Mouse (Mus musculus): ENCODE results near the gene Adam10. TPM values are rescaled to one million over a fixed set of nuclear protein-coding genes. Genes with fewer than 3 reads are reported as not detected.

Gene Adam10
- total RNA-seq (2021), result 10 to 100 TPM; 56.1 to 56.4 TPM
- long read RNA-seq, experiment 1, full-length matches to known transcripts, result 19 of 24 reads
- long read RNA-seq, experiment 1, partial matches to known transcripts, result 2 of 24 reads
- long read RNA-seq, experiment 1, other reads (novel, unspliced or antisense), result 3 of 24 reads
- long read RNA-seq, experiment 2, full-length matches to known transcripts, result 18 of 26 reads
- long read RNA-seq, experiment 2, partial matches to known transcripts, result 7 of 26 reads
- long read RNA-seq, experiment 2, other reads (novel, unspliced or antisense), result 1 of 26 reads

DNA sequence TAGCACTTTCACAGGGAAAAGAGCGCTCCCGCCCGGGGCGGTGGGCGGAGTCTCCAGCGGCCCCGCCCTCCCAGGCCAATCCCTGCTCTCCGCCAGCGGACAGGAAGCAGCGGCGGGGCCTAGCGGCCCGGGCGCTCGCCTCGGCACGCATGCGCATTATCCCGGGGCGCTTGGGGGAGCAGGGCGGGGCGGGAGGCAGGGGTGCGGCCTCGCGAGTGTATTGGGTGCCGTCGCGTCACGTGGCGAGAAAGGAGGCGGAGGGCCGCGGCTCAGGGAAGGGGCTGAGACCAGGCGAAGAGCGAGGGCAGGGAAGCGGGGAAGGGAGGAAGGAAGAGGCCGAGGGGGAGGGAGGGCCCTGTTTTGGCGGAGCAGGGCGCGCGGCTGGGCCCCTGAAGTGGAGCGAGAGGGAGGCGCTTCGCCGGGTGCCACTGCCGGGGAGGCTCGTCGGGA, at the start of gene Adam10:
Adam10 (plus strand) TSS at position 316 of the 450 bp plus-strand sequence.
- peak; percentile 100 for DNase-seq
- intact Hi-C loops (cut with DNase I), result loop anchor here (2.0 to 10.0 kb wide), 3 partner anchors 22 to 394 kb away; partner anchors contain the start of genes Gm10642 and Mindy2

DNA sequence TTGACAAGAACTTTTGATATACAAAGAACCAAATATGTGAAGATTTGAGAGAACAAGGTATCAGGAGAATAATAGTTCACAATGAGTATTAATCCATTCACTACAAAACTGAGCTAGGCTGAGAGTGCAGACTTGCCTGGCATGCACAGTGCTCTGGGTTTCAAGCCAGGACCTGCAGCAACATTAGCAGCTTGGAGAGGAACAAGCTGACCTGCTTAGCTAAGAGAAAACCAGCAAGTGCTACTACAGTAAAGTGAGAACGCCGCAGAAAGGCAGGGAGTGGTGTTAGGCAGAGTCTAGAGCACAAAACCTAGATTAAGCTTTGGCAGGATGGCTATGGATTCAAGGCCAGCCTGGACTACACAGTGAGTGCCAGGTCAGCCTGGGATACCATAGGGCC, 49.1 kb upstream of the Adam10 start:
- peak in 1 of 2 experiments; percentile 16 for DNase-seq
- intact Hi-C loops (cut with DNase I), result no loop called here

DNA sequence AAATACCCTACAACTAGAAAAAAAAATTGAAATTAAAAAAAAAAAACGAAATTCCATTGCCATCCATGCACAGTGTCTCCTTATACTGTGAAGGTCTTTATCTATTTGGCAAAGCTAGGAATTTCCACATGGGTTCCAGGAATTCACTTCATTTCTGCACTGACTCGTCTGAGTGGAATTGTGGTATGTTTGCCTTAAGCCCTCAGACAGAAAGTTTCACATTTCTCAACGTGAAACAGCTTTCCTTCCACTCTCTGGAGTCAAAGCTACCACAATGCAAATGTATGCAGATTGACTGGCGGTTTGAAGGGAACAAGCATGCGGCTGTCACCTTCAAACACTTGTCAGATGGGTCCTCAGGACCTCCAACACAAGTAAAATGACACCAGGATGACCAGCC, 47.1 kb upstream of the Adam10 start:
- DNase-seq, result no peak
- intact Hi-C loops (cut with DNase I), result no loop called here

DNA sequence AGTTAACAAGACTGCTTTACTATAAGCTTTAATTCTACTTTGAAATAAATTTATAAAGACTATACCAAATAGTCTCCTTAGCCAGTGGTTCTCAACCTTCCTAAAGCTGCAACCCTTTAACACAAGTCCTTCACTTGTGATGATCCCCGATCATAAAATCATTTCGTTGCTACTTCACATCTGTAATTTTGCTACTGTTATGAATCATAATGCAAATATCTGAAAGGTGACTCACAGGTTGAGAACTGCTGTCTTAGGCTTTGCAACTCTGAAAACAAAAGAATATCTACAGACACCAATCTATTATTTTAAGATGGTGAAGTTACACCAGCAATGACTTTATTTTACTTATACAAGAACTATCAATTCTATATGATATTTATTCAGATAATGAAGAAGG, 42.0 kb upstream of the Adam10 start:
- intact Hi-C loops (cut with DNase I), result no loop called here
- DNase-seq, result no peak

DNA sequence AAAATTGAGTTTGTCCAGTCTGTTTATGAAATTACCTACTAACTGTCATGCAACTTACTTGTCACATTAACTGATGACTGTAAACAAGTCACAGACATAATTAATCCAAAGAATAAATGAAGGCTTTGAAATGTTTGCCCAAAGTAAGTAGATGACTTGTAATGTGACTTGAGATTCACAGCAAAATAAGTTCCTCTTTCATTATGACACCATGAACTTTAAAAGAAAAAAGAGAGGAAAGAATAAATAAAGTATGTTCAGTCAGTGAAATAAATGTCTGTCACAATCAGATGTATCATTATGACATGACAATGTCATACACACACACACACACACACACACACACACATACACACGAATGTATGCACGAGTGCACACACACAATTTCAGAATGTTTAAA, 28.5 kb upstream of the Adam10 start:
- intact Hi-C loops (cut with DNase I), result no loop called here

DNA sequence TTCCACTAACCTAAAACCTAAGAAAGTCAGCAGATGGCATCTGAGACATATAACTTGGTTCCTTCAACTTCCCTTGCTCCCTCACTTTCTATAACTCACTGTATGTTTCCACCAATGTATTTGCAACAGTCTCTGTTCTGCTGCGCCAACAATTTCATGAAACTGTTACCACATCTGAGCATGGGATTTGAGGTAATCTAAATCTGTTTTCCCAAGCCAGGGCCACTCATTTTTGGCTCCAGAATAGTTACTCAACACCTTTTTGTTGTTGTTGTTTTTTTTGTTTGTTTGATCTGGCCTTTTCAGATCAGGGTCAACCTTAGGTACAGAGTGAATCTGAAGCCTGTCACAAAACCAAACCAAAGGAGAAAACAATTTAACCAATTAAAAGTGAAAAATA, 27.8 kb upstream of the Adam10 start:
- DNase-seq, result no peak
- intact Hi-C loops (cut with DNase I), result no loop called here

More for the DNA sequence above, 28.5 kb upstream of the Adam10 start:
- no peak for DNase-seq

DNA sequence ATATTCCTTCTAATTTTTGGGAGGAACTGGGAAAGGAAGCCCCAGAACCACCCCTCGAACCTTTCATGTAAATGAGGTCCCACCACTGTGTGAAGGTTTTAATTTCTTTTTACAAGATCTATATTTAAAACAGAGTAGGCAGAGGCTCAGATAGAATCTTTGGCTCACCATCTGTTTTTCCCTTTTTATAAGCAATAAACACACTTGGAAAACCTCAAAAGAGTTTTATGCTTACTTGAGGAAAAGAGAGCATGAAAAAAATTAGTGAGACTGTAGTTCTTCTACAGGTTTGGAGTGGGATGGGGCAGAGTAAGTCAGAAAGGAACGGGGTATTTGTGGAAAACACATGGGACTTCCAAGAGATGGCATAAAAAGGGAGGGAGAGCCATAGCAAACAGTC, 26.6 kb upstream of the Adam10 start:
- DNase-seq, result no peak
- intact Hi-C loops (cut with DNase I), result no loop called here

DNA sequence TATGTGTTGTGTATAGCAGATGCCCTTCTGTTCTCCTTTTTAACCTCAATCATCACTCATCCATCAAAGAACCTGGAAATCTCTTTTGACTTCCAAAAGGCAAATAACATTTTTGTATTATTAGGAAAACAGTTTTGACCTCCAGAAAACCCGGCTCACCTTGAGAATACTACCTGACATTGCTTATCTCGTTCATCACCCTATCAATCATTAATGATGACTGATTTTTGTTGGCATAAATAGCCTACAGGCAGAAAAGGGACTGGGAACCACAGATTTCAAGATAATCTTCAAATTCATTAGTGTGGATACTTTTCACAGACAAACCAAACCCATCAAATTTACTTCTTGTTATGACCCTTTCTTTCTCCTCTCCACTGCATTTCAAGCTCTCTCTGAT, 24.9 kb upstream of the Adam10 start:
- DNase-seq, result no peak
- intact Hi-C loops (cut with DNase I), result no loop called here

DNA sequence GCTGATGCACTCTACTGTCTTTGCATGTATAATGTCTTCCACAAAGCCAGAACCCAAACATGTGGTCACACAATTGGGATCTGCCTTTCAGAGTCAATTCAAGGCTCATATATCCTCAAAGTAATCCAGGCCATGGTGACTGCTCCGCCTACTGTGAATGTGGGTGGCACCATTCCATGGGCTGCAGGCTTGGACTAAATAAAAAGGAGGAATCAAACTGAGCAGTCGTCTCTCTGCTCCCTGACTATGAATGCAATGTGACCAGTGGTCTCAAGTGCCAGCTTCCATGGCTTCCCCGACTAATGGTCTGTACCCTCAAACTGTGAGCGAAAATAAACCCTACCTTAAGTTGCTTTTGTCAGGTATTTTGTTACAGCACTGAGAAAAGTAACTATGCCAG, 24.3 kb upstream of the Adam10 start:
- no peak for DNase-seq
- intact Hi-C loops (cut with DNase I), result no loop called here

DNA sequence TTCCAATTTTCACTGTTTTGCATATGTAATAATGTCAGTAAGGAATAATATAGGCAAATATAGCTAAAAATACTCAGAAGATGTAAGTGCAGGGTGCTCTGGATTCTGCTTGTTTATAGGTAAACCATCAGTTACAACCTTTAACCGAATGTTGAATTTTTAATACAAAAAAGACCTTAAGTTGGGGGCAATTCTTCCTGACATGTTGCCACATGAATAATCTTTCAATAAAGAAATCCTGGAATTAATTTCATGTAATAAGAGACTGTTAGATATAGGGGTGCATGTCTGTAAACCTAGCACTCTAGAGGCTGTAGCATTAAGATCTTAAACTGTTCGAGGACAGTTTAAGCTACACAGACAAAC, 23.1 kb upstream of the Adam10 start:
- DNase-seq, result no peak
- intact Hi-C loops (cut with DNase I), result loop anchor here (2.0 kb wide), 1 partner anchor 23 kb away; the partner anchor contains the start of gene Adam10

DNA sequence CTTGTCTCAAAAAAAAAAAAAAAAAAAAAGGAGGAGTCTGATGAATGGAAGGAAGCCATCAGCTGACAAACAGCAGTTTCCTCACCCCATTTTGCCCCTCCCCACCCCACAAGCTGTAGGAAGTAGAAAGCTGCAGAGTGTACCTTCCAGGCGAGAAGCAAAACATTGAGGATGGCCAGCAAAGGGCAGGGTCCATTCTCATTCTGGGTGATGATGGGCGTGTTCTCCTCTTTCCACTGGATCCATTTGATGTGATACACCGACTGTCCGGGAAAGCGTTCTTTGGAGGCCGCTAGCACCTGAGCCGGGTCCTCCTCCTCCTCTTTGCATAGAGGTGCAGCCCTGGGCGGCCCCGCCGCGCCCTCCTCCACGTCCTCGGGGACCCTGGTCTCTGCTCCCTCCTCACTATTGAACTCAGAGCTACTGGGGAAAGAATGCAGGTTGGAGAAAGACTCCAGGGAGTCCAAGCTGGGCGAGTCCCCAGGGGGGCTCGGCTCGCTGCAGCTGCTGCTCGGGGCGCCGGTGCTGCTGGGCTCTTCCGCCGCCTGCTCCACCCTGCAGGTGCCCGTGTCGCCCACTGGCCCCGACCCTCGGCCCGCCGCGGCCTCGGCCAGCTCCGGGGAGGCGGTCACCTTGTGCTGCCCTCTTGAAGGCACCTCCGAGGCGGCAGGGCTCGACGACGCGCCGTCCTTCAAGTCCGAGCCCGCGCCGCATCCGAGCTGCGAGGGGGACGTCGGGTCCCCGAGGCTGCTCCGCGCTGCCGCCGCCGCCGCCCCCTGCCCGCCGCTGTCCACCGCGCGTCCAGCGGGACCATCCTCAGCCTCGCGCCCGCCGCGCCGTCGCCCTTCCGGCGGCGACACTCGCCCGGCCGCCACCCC, 22.4 kb upstream of the Adam10 start, which contains the start of gene Gm10642:
Gm10642 (plus strand) TSS at position 122 of the 878 bp plus-strand sequence.
- intact Hi-C loops (cut with DNase I), result loop anchor here (2.0 kb wide), 1 partner anchor 22 kb away; the partner anchor contains the start of gene Adam10
- DNase-seq, result peak; percentile 53 to 55

DNA sequence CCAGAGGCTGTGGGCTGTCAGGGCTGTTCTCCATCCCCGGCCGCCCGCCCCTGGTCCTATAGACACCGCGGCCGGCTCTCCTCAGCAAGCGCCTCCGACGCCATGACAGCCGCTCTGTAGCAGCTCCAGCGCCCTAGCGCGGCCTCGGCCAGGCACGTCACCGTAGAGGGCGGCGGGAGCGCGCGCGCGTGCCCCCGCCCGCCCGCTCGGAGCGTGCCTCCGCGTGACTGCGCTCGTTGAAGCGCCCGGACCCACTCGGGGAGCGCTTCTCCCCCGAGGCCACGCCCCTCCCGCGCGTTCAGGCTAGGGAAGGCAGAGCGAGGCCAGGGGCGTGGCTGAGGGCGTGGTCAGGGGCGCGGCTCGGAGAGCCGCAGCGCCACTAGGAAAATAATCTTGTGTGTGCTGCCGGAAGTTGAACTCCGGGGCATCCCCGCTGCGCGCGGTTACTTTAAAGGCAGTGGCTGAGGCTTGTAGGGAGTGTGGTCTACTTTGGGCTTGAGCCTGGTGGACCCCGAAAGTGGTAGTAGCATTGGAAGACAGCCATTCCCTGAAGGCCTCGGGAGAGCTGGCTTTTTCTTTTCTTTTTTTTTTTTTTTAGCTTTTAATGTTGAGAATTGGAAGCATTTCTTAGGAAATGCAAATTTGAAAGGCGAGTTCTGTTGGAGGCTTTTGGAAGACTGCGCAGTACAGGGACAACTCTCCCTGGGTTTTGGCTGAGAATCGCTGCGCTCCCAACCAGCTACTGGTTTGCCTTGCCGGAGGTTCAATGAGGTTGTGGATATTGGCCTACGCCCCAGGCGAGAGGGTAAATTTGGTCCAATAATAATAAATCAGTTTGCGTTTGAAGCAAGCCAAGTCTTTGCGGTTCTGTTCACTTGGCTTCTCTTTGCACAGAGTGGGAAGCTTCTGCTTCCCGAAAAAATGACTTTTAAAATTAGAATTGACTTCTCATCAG, 21.5 kb upstream of the Adam10 start, which contains the start of gene Mindy2:
Mindy2 (minus strand) TSS at position 162 of the 955 bp plus-strand sequence.
- intact Hi-C loops (cut with DNase I), result loop anchor here (2.0 kb wide), 1 partner anchor 22 kb away; the partner anchor contains the start of gene Adam10
- peak; percentile 99 for DNase-seq

DNA sequence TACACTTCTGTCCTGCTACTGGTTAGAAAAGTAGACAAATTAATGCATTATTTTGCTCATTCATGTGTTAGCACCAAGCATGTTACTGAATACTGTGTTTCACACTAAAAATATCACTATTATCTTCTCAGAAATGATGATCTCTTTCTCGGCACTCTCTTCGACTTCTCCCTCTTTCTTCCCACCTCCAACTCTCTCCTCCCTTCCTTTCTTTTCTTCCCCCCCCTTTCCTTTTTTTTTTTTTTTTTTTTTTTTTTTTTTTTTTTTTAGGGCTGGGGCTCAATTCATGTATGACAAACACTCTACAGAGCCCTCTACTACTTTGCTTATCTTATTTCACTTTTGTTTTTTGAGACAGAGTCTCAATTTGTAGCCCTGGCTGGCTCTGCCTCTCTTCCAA, 20.5 kb upstream of the Adam10 start:
- intact Hi-C loops (cut with DNase I), result no loop called here
- DNase-seq, result no peak

DNA sequence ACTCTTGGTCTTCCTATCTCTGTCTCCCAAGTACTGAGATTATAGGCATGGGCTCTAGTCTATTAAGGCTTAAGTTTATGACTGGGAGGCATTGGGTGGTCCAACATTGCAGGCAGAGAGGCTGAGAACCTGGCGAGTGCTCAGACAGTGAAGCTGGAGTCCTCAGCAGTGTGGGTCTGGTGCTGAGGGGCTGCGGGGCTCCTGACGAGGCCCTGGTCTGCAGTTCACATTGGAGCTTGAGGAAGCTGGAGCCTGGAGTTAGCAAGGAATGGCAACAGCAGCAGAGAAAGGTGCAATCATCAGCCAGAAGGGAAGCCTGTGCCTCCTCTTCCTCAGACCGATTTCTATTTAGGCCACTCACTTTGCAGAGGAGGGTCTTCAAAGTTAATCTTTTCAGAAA, 13.9 kb upstream of the Adam10 start:
- intact Hi-C loops (cut with DNase I), result no loop called here
- no peak for DNase-seq

DNA sequence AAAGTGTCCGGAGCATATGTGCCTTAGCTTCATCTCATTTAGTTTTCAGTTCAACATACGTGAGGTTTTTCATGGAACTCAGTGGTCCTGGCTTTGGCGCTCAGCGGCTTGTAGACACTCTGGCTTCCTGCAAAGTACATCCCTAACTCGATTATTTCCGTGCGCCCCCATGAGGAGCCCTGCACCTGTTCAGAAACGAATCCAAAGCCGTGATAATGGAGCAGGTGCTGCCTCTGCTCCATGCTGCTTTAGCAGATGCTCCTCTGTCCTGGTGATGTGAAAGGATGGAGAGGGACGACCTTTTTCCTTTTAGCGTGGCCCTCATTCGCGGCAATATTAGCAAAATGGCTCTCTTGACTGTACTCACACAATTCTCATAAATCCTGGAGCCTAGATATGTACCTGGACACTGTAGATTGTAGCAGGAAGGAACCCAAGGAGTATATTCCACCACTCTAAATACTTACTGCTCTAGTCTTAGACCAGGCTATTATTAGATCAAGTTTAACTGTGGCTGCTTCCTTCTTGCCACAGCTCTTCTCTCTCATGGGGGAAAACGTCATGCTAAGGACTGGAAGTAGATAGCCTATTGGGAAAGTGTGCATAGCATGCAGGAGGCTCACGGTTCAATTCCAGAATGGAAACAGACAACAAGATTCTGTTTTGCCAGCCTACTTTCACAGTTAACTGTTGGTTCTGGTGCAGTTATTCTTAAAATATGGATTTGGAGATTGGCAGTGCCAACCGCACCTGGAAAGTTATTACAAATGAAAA, 13.2 kb upstream of the Adam10 start:
- DNase-seq, result no peak
- intact Hi-C loops (cut with DNase I), result no loop called here

DNA sequence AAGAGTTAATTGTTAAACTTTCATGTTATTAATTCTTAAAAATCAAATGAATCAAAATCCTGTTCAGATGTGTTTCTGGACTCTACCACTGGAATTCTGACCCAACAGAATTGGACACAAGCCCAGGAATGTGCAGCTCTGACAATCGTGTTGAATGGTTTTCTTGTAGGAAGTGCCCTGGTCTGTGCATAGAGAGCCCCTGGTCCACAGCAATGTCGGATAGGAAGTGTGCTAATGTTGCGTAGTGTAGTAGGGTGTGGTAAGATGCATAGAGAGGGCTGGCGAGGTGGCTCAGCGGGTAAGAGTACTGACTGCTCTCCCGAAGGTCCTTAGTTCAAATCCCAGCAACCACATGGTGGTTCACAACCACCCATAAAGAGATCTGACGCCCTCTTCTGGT, 12.0 kb upstream of the Adam10 start:
- intact Hi-C loops (cut with DNase I), result no loop called here
- peak; percentile 3 to 22 for DNase-seq

DNA sequence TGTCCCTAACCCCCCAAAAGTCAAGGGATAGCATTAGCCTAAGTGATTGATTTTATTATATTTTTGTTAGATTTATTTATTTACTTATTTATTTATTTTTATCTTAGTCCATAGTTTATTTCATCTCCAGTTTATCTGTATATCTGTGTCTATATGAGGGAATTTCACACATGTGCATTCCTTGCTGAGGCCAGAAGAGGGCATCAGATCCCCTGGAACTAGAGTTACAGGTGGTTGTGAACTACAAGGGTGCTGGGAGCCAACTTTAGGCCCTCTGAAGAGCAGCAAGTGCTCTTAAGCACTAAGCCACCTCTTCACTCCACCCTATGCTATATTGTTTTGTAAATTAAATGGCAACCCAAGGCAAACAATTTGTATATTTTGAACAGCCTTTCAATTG, 10.7 kb upstream of the Adam10 start:
- no peak for DNase-seq
- intact Hi-C loops (cut with DNase I), result no loop called here

DNA sequence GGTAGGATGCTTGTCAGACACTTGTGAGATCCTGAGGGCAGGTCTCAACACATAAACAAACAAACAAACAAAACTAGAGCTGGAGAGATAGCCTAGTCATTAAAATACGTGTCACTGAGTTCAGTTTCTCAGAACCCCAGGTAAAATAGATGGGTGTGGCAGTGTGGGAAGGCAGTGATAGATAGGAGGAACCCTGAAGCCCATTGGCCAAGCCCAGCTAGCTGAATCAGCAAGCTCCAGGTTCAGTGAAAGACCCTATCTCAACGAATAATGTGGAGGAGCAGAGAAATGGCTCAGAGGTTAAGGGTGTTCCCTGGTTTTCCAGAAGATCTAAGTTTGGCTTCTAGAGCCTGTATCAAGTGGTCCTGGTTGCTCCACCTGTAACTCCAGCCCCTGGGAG, 9.6 kb upstream of the Adam10 start:
- DNase-seq, result no peak
- intact Hi-C loops (cut with DNase I), result no loop called here

DNA sequence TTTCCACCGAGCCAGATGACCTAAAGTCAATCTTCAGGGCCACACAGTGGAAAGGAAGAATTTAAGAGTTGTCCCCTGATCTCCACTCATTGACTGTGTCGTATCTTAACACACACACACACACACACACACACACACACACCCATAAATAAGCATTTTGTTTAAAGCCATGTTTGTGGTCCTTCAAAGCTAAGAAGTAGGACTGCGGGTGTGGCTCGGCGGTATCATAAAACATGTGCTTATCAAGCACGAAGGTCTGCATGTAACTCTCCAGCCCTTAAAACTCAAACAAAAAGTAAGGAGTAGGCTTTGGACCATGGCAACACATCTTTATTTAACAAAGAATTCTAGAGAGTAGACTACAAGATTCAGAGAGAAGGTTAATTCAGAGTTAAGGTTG, 8.4 kb upstream of the Adam10 start:
- intact Hi-C loops (cut with DNase I), result loop anchor here (5.0 to 10.0 kb wide), 2 partner anchors 174 to 252 kb away; no protein-coding TSS in a partner anchor
- DNase-seq, result no peak

Data from heart, postnatal 14 days (tissue).